Mouse (Mus musculus): ENCODE results near the gene Hoxc6. TPM values are rescaled to one million over a fixed set of nuclear protein-coding genes. Genes with fewer than 3 reads are reported as not detected.

Hoxc6 gene
- total RNA-seq, 1 experiment, result 0.58 TPM

DNA sequence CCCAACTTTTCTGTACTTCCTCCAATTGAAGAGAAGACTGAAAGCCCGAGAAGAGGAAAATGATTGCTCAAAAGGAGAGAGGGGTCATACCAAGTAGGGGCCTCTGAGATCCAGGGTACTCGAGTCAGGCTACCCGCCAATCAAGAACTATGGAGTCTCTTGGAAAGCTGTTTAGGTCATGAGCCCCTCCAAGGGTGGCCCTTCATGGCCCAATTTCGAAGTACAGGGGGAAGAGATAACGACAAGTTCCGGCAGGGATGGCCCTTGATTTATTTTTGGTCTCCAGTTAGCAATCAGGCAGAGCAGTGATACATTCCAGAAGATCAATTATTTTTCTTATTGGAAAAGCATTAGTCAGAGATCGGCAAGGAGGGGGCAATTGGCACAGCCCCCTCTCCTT, 6.3 kb upstream of the Hoxc6 start:
- TF ChIP-seq HCFC1 (IDR thresholded peaks at IDR 0.05; ENCODE audit: borderline replicate concordance, insufficient read depth, low read length) (no peak), MAFK (IDR thresholded peaks at IDR 0.05; ENCODE audit: insufficient read depth, low read depth, low read length) (no peak), CHD2 (IDR thresholded peaks at IDR 0.05; ENCODE audit: low read depth, low read length) (no peak), ZNF384 (IDR thresholded peaks at IDR 0.05; ENCODE audit: low read depth, low read length) (no peak)
- H3K4me1 ChIP-seq (ENCODE audit: control insufficient read depth in 2 of 2, insufficient read depth in 2 of 2, low read length in 2 of 2, poor library complexity in 1 of 2), result peaks cover 0 to 7% of the 10 kb centered on the region in 2 experiments; a peak in 1 of 4 replicates
- H3K9ac ChIP-seq (ENCODE audit: insufficient read depth, low read depth, low read length, poor library complexity, severe bottlenecking), result no peak overlapping the region
- DNase-seq (ENCODE audit: low read depth, low spot score), result no peak
- no peak overlapping the region for H3K27ac ChIP-seq (ENCODE audit: insufficient read depth, low read depth, low read length, poor library complexity, severe bottlenecking)
- H3K36me3 ChIP-seq (ENCODE audit: control insufficient read depth, insufficient read depth, low read length, poor library complexity, severe bottlenecking), result no peaks in the 10 kb centered on the region
- H3K9me3 ChIP-seq (ENCODE audit: control insufficient read depth, insufficient read depth, low read depth, low read length), result no peaks in the 10 kb centered on the region
- no peak overlapping the region for H3K4me3 ChIP-seq (ENCODE audit: insufficient read depth in 1 of 2, low read depth in 1 of 2, low read length in 2 of 2, poor library complexity in 1 of 2, severe bottlenecking in 1 of 2)
- in situ Hi-C loops (cut with MboI; ENCODE audit: low sequenced_read_pairs in 2 of 2, unreplicated experiment in 2 of 2), result loop anchor here in 1 of 2 experiments (25.0 kb wide), 1 partner anchor 321 kb away; the partner anchor contains the start of gene Gpr84

DNA sequence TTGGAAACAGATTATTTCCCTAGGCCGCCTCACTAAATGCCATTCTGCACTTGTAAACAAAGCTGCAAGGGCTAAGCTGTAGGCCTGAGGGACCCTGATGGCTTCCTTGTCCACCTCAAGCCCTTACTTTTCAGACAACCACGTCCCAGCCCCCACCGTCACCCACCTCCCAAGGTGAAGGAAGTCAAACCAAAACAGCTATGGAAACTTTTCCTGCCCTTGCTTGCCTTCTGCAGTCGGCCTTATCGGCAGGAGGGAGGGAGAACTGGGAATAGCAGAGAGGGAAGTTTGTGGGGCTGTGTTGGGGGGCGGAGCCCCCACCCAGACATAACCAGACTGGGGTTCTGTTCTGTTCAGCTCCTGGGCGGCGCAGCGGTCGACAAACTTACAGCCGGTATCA, 5.9 kb upstream of the Hoxc6 start:
- peaks cover 0 to 7% of the 10 kb centered on the region in 2 experiments; a peak in 1 of 4 replicates for H3K4me1 ChIP-seq (ENCODE audit: control insufficient read depth in 2 of 2, insufficient read depth in 2 of 2, low read length in 2 of 2, poor library complexity in 1 of 2)
- H3K4me3 ChIP-seq (ENCODE audit: insufficient read depth in 1 of 2, low read depth in 1 of 2, low read length in 2 of 2, poor library complexity in 1 of 2, severe bottlenecking in 1 of 2), result no peak overlapping the region
- H3K9me3 ChIP-seq (ENCODE audit: control insufficient read depth, insufficient read depth, low read depth, low read length), result no peaks in the 10 kb centered on the region
- H3K27ac ChIP-seq (ENCODE audit: insufficient read depth, low read depth, low read length, poor library complexity, severe bottlenecking), result no peak overlapping the region
- in situ Hi-C loops (cut with MboI; ENCODE audit: low sequenced_read_pairs in 2 of 2, unreplicated experiment in 2 of 2), result loop anchor here in 1 of 2 experiments (25.0 kb wide), 1 partner anchor 320 kb away; the partner anchor contains the start of gene Gpr84
- H3K36me3 ChIP-seq (ENCODE audit: control insufficient read depth, insufficient read depth, low read length, poor library complexity, severe bottlenecking), result no peaks in the 10 kb centered on the region
- TF ChIP-seq CHD2 (IDR thresholded peaks at IDR 0.05; ENCODE audit: low read depth, low read length), result no peak
- no peak for TF ChIP-seq ZC3H11A (IDR thresholded peaks at IDR 0.05; ENCODE audit: borderline replicate concordance, low read depth, low read length)
- no peak for TF ChIP-seq ZNF384 (IDR thresholded peaks at IDR 0.05; ENCODE audit: low read depth, low read length)
- TF ChIP-seq HCFC1 (IDR thresholded peaks at IDR 0.05; ENCODE audit: borderline replicate concordance, insufficient read depth, low read length), result no peak
- no peak for TF ChIP-seq MAFK (IDR thresholded peaks at IDR 0.05; ENCODE audit: insufficient read depth, low read depth, low read length)
- DNase-seq (ENCODE audit: low read depth, low spot score), result no peak
- H3K9ac ChIP-seq (ENCODE audit: insufficient read depth, low read depth, low read length, poor library complexity, severe bottlenecking), result no peak overlapping the region

DNA sequence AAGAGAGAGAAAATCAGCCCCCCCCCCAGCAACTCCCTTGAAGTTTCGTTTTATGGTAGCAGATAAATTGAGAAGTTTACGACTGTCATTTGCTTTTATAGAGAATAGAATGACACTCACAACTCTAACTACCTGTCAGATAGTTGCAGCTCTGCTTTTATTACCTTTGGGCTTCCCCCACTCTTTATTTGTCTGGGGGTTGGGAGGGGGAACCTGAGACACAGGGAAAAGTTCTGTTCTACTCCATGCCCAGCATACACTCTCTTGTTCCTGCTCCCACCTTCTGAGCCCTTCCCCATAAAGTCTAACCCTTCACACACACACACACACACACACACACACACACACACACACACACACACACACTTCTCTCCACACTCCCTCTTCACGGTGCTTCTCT, 5.2 kb upstream of the Hoxc6 start:
- TF ChIP-seq MAFK (IDR thresholded peaks at IDR 0.05; ENCODE audit: insufficient read depth, low read depth, low read length) (no peak), ZC3H11A (IDR thresholded peaks at IDR 0.05; ENCODE audit: borderline replicate concordance, low read depth, low read length) (no peak), CHD2 (IDR thresholded peaks at IDR 0.05; ENCODE audit: low read depth, low read length) (no peak), HCFC1 (IDR thresholded peaks at IDR 0.05; ENCODE audit: borderline replicate concordance, insufficient read depth, low read length) (no peak), ZNF384 (IDR thresholded peaks at IDR 0.05; ENCODE audit: low read depth, low read length) (no peak)
- in situ Hi-C loops (cut with MboI; ENCODE audit: low sequenced_read_pairs in 2 of 2, unreplicated experiment in 2 of 2), result loop anchor here in 1 of 2 experiments (25.0 kb wide), 1 partner anchor 319 kb away; the partner anchor contains the start of gene Gpr84
- no peak for DNase-seq (ENCODE audit: low read depth, low spot score)
- Histone ChIP-seq H3K27ac (ENCODE audit: insufficient read depth, low read depth, low read length, poor library complexity, severe bottlenecking) (peak overlapping the region; percentile 12; the same call in 1 of the 2 replicates), H3K4me1 (ENCODE audit: control insufficient read depth in 2 of 2, insufficient read depth in 2 of 2, low read length in 2 of 2, poor library complexity in 1 of 2) (peaks cover 0 to 7% of the 10 kb centered on the region in 2 experiments; a peak in 1 of 4 replicates), H3K9ac (ENCODE audit: insufficient read depth, low read depth, low read length, poor library complexity, severe bottlenecking) (no peak overlapping the region), H3K36me3 (ENCODE audit: control insufficient read depth, insufficient read depth, low read length, poor library complexity, severe bottlenecking) (no peaks in the 10 kb centered on the region), H3K9me3 (ENCODE audit: control insufficient read depth, insufficient read depth, low read depth, low read length) (no peaks in the 10 kb centered on the region), H3K4me3 (ENCODE audit: insufficient read depth in 1 of 2, low read depth in 1 of 2, low read length in 2 of 2, poor library complexity in 1 of 2, severe bottlenecking in 1 of 2) (no peak overlapping the region)

DNA sequence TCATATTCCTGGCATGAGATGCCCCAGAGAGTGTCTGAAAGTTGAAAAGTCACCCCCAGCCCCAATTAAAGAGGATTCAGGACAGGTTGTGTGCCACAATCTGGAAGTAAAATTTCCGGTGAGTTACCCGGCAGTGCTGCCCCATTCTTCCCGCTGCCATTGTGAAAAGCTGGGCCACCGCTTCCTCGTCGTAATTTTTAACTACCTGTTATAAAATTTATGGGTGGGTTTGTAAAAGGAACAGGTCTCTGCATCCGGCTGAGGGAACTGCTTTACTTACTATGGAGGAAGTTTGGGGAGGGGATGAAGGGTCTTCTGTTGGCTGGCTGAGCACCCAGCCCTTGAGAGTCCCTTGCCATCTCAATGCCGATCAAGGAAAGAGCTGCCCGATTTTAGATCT, 1.5 kb upstream of the Hoxc6 start:
- Histone ChIP-seq H3K4me3 (ENCODE audit: insufficient read depth in 1 of 2, low read depth in 1 of 2, low read length in 2 of 2, poor library complexity in 1 of 2, severe bottlenecking in 1 of 2) (no peak overlapping the region), H3K9me3 (ENCODE audit: control insufficient read depth, insufficient read depth, low read depth, low read length) (no peaks in the 10 kb centered on the region), H3K36me3 (ENCODE audit: control insufficient read depth, insufficient read depth, low read length, poor library complexity, severe bottlenecking) (no peaks in the 10 kb centered on the region), H3K9ac (ENCODE audit: insufficient read depth, low read depth, low read length, poor library complexity, severe bottlenecking) (no peak overlapping the region), H3K27ac (ENCODE audit: insufficient read depth, low read depth, low read length, poor library complexity, severe bottlenecking) (no peak overlapping the region), H3K4me1 (ENCODE audit: control insufficient read depth in 2 of 2, insufficient read depth in 2 of 2, low read length in 2 of 2, poor library complexity in 1 of 2) (peaks cover 0 to 3% of the 10 kb centered on the region in 2 experiments; a peak in 1 of 4 replicates)
- DNase-seq (ENCODE audit: low read depth, low spot score), result no peak
- TF ChIP-seq HCFC1 (IDR thresholded peaks at IDR 0.05; ENCODE audit: borderline replicate concordance, insufficient read depth, low read length) (no peak), ZNF384 (IDR thresholded peaks at IDR 0.05; ENCODE audit: low read depth, low read length) (no peak), ZC3H11A (IDR thresholded peaks at IDR 0.05; ENCODE audit: borderline replicate concordance, low read depth, low read length) (no peak), MAFK (IDR thresholded peaks at IDR 0.05; ENCODE audit: insufficient read depth, low read depth, low read length) (no peak), CHD2 (IDR thresholded peaks at IDR 0.05; ENCODE audit: low read depth, low read length) (no peak)
- in situ Hi-C loops (cut with MboI; ENCODE audit: low sequenced_read_pairs in 2 of 2, unreplicated experiment in 2 of 2), result loop anchor here (5.0 to 25.0 kb wide), 2 partner anchors 34 to 316 kb away; partner anchors contain the start of gene Gpr84 (in 1 of the 2)

Data from ES-E14 (cell line).